Mouse (Mus musculus) thymus, postnatal 10 days (tissue): ENCODE results near the gene Slc4a8.
"Not testable (repeated sequence)": the region's sequence is repeated elsewhere in the genome, so short reads cannot be mapped to it uniquely, and the experiment has no call there.

Experiments
- DNase-seq, 2 experiments: peaks; one replicate each; pipeline ENCODE4 v3.0.0; 2021; ENCODE audit warnings: low spot score in 2 of 2

Slc4a8 gene

DNA sequence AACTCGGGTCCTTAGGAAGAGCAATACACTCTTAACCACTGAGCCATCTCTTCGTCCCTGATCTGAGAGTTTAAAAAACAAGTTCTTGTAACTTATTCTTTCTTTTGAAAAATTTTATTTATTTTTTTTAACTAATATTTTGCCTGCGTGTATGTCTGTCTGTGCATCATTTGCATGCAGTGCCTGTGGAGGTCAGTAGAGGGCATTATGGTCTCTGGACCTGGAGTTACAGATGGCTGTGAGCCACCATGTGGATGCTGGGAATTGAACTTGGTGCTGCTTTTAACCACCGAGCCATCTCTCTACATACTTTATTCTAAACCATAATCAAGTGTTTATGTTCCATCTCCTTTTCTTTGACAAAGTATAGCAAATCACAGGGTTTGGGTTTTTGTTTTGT lies 11.1 kb downstream of the Slc4a8 start:
- no peak for DNase-seq

DNA sequence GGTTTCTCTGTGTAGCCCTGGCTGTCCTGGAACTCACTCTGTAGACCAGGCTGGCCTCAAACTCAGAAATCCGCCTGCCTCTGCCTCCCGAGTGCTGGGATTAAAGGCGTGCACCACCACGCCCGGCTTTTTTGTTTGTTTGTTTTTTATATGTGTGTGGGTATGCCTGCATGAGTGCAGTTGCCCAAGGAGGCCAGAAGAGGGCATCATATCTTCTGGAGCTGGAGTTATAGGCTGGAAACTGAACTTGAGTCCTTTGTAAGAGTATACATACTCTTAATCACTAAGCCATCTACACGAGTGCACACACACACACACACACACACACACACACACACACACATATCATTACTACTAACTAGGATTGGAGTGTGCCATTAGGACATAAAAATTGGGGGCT lies 12.3 kb downstream of the Slc4a8 start:
- not testable (repeated sequence) for DNase-seq

DNA sequence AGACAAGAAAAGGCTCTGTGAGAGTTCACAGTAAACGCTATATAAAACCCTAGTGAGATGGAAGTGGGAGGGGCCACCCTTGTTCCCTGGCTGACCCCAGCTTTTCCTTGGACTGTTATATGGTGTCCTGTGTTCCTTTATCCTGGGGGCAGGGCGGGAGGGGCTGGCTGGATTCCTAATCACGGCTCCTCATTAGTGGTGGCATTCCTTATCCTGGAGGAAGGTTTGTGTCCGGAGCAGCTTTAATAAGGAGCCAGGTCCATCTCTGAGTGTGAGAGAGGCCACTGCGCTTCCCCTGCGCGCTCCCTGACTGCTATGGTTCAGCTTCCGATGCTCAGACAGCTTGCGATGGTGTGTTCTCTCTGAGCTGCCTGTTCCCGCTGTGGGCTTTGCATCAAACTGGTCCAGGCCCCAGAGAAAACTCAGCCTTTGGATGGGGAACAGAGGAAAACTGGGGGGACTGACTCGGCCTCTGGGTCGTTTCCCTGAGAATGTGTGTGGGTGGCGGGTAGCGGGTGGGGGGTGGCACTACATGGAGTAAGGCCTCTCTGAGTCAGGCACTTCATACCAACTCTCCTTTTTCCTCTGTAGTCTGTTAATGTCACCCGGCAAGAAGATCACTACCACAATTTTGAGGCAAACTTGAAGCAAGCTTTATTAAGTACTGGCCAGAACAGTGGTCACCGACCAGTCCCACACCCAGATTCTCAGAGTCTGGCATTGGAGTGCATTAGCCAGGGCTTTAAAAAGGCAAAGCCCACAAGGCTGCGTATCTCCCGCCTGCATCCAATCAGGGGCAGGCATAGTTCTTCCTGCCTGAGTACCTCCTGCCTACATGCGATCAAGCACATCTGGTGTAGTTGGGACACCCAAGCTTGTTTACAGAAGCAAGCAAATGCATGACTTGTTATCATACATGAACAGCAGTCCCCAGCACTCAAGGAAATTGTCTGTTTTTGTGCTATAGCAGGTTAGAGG lies 13.9 kb downstream of the Slc4a8 start:
- DNase-seq = no peak

DNA sequence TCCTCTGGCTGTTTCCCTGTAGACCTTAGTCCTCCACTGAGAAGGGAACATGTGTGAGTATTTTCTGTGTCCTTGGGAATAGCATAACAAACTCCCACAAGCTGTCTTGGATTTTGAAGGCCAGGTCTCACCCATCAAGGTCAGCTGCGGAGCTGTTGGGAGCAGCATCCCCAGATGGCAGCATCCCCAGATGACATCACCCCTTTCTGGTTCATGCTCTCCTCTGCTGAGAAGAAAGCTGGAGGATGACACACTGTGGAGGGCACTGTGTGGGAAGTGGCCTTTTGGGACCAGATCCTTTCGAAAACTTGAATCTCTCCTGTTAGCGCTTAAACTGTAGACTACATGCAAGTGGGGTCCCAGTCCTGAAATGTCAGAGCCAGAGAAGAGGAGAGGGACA lies 14.9 kb downstream of the Slc4a8 start:
- DNase-seq = no peak

DNA sequence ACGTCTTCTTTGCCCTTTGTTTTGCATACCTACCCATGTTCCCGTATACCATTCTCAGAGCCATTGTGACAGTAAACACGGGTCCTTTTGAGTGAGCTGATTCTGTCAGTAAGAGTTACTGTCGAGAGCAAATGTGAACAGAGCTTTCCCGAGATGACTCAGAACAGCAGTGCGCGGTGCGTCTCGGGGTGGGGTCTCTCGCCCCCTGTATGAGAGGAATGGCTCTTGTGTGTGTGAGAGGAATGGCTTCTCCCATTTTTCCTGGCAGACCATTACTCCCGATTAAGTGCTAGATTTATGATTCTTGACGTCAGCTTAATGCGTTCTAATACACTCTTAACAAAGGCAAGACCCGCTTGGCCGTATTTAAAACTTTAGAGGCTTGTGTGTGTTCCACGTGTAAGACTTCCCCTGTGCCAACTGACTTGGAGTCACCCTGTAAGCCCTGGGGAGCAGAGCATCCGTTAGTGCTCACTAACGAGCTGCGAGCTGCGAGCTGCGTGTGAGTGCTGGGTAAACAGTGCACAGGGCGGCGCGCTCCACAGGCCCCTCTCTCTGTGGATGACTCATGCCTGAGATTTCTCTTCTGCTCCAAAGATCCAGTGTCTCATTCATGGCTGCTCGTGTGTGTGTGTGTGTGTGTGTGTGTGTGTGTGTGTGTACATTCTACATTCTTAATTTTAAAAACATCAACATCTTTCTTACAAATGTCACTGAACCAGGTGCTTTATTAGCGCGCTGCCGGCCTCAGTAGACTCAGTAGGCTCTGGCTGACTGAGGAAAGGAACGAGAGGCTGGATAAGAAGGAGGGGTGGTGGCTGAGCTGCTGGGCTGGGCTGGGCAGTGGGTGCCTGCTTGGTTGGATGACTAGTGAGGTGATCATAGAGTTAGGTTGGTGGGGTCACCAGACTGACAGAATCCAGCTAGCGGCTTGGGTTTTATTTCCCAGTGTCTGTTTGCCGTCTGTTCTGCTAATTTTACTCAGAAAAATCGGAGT lies 15.8 kb downstream of the Slc4a8 start:
- no peak for DNase-seq

DNA sequence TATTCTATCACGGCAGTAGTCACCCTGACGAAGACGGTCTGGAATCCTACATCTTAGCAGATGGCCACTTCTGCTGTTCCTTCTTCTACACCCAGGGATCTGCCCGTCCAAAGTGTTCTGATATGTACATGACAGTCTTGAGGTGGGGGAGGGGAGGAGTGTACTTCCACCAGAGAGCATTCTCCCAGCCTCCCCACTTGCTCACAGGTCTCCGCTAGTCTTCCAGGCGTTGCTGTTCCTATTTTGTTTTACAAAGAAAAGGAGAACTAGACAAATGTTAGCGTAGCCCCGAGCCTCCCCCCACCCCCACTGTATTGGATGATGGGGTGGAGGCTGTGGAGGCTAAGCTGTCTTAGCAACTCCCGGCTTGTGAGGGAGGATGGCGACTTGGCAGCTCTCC lies 18.3 kb downstream of the Slc4a8 start:
- no peak for DNase-seq

DNA sequence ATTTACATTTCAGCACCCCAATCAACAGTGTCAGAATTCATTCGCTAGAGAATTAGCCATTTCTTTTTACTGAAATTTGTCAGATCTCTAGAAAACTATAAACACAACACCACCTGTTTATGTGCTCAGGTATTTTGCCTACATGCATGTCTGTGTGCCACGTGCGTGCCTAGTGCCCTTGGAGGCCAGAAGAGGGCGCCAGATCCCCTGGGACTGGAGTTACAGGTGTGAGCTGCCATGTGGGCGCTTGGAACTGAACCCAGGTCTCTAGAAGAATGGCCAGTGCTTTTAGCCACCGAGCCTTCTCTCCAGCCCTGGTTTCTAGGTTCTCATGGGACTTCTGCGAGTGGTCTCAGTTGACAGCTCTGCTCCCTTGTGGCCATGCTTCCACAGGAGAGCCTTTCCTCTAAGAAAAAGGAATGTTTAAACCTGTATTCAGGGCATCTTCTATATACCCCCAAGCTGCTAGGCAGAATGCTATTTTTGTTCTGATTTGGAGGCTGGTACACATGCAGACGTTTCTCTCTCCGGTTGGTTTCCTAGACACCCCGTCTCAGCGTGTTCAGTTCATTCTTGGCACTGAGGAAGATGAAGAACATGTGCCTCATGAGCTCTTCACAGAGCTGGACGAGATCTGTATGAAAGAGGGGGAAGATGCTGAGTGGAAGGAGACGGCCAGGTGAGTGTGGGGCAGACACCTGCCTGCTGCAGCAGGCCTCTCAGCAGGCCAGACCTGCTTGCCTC lies 21.9 kb downstream of the Slc4a8 start:
- no peak for DNase-seq

DNA sequence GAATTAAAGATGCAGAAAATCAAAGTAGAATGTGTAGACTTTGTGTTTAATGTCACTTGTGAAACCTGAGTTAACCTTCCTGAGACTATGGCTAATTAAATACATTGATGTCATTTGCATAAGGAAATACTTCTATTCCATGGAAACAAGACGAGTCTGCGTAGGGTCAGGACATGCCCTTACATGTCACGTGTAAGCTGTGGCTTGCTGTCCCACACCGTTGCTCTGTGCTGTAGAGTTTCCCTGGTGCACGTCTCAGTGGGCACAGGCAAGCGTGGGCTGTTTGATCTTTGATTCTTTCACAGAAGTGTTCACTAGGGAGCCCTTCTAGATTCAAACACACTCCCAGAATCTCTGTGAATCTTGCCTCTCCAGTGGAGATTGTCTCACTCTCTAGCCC lies 28.7 kb downstream of the Slc4a8 start:
- DNase-seq = no peak

DNA sequence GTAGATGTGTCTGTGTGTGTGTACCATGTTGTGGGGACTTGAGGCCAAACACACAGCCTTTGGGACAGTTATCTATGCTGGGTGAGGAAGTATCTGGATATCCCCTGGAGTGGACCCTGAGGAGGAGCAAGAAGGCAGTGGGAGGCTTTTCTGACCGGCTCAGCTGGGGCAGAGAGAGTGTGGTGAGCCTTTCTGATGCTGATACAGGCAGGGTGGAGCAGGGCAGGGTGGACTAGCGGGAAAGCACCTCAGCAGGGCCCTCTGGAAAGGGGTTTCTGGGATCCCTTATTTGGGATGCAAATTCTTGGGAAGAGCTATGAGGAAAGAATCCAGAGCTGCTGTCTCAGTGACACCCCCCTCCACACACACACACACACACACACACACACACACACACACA lies 30.8 kb downstream of the Slc4a8 start:
- DNase-seq = no peak

DNA sequence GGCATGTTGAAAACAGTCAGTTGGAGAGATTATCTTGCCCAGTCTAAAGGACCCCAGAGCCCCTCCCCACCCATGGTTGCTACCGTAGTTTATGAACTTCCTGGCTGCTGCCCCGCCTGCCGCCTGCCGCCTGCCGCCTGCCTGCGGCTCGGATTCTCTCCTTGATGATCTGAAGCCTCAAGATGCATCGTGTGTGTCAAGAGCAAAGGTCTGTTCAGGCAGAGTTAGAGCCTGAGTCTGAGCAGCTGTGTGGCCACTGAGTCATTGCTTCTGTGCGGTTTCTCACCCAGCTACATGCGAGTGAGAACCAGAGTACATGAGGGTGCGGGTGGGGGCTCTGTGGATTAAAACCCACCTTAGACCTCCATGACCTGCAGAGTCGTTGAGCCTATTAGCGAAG lies 39.4 kb downstream of the Slc4a8 start:
- no peak for DNase-seq

DNA sequence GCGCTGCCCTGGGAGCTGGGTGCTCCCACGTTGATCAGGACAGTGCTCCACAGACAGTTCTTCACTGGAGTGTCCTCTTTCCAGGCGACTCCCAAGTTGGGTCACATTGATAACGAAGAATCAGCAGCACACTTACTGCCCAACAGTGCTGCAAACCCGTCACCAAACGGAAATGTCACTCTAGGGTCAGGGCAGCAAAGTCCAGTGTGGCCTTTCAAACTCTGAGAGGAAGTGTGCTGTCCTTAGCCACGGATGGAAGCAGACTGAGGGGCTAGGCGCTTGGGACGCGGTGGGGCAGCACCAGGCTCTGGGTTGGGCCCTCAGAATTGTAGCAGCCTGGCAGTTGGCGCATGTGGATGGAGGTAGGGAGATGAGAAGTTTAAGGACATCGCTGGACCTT lies 46.5 kb downstream of the Slc4a8 start:
- no peak for DNase-seq

DNA sequence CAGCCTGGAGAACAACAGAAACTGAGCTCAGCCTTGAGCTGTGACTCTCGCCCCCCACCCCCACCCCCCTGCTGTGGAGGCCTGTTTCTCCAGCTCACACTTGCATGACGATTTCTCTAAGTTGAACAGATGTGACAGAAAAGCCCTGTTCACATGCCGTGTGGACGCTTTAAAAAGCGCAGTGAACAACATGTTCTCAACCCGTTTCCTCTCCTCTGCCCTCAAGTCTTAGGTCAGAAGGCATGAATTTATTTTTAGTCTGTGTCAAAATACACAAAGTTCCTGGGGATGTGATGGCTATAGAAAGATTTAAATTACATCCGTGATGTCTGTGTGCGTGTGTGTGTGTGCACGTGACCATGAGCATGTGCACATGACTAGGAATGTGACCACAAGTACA lies 46.9 kb downstream of the Slc4a8 start:
- no peak for DNase-seq

DNA sequence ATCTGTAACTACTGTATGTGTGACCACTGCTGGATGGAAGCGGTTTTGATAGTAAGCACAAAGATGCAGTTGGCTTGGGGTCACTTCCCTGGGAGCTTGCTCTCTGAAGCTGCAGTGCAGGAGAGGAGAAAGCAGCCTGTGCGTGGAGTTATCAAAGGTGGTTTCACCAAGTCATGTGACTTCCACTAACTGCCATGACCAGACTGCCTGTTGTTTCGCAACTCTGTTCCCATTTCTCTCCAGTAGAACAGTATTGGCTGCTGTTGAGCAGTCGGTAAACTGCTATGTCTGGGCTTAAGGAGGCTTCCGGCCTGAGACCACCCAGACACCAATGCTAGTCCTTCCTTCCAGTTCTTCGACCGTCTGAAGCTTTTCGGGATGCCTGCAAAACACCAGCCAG lies 48.7 kb downstream of the Slc4a8 start:
- DNase-seq = no peak

DNA sequence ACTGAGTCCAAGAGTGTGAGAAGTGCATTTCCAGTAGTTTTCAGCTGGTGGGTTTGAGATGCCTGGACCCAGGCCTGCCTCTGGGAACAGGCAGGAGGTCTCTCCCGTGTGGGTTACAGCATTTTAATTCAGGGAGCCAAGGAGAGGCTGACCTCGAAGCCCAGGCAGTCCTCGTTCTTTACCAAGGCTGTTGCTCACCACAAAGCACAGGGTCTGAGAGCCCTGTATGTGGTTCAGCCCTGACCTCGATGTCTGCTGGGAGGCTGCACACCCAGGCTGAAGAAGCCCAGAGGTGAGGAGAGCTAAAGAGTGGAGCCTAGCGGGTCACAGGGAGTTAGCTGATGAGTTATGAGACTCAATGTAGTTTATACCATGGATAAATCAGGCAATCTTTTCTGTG lies 52.0 kb downstream of the Slc4a8 start:
- DNase-seq = no peak

DNA sequence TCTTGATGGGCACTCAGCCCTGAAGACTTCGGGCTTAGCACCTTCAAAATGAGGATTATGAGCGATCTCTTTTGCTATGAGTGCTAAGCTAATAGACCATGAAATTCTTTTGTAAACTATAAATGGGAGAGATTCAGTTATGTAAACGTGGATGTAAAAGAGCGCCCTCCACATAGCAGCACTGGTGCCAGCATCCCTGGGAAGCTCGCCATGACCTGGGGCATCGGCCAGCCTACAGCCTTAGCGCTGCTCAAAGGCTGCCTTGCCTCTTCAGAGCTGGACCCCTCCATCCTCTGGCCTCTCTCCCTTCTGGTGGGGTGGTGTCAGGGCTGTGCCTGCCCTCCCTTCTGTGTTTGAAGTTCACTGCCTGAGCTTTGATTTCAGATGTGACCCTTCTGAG lies 52.5 kb downstream of the Slc4a8 start:
- DNase-seq = no peak

DNA sequence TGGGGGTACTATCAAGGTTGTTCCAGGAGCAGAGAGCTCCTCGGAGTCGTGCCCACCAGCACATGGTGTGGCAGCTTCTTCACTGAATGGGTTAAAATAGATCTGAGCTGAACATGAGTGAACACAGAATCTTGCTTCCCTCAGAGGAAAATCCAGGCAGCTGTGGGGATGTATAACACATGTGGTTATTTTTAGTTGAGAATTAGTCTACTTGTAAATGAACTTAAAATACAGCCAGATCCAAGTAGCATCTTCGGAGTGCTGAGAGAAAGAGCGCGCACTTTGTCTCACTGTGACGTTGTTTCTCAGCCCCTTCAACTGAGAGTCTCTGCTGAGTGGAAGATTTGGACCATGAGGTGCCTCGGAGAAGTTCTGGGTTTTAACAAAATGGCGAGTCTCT lies 53.8 kb downstream of the Slc4a8 start:
- DNase-seq = no peak

DNA sequence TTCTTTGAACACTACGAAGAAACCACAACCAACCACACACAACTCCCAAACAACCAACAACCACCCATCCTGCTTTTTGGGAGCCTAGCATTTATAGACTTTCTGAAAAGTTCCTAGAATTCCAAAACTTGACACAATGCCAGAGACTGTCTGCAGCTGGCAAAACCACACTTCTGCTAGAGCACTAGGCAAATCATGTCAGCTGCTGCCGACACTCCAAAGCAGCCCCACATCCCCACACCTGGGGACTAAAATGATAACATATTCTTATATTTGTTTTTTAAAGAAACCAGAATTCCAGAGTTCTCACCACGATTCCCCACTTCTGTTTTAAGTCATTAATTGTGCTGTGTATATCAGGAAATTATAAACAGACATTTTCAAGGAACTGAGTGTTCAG lies 57.3 kb downstream of the Slc4a8 start:
- DNase-seq = no peak

DNA sequence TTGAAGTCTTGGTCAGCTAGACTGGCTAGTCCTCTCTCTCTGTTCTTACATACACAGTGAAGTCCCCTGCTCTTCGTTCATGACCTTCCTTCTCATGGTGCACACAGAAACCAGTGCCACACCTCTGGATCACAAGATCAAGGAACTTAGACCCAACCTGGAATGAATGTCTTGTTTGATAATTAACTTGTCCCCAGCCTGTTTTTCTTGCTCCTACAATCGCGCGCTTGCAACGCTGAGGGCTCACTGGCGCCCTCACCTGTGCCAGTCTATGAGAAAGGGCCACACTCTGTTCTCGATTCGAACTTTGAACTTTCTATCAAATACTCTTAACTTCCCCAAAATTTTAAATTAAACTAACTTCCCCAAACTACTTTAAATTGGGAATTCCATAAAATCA lies 60.3 kb downstream of the Slc4a8 start:
- DNase-seq = no peak

DNA sequence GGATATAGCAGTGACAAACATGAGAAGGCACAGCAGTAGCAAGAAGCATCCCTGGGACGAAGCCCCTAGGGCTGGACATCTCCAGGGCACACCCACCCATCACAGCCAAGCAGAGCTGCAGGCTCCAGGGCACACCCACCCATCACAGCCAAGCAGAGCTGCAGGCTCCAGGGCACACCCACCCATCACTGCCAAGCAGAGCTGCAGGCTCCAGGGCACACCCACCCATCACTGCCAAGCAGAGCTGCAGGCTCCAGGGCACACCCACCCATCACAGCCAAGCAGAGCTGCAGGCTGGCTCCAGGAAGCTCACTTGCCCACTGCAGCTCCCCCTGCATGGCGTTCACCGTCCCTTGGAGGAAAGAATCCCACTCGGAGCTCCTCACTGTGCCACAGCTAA lies 60.8 kb downstream of the Slc4a8 start:
- not testable (repeated sequence) for DNase-seq

DNA sequence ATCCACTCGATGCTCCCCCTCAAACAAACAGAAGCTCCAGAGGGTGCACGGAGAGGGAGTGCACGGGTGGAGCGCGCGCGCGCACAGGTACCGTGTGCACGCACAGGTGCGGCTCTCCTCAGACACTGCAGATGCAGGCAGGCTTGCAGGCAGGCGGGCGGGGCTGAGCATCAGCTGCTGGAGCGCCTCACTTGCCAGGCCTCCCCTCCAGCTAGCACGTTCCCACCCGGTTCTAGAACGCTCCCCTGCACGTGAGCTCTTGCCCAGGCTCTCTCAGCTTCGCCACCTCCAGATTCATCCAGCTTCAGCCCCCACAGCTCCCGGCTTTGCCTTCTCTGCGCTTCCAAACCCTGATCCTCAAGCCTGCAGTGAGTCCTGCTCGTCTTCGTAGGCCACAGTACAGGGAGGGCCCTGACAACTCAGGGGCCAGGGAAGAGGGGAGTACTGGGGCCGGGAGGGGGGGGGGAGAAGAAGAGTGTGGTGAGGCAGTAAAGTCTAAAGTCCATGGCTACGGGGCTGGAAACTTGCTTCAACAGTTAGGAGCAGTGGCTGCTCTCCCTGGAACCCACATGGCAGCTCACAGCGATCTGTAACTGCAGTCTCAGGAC lies 63.8 kb downstream of the Slc4a8 start:
- no peak for DNase-seq

DNA sequence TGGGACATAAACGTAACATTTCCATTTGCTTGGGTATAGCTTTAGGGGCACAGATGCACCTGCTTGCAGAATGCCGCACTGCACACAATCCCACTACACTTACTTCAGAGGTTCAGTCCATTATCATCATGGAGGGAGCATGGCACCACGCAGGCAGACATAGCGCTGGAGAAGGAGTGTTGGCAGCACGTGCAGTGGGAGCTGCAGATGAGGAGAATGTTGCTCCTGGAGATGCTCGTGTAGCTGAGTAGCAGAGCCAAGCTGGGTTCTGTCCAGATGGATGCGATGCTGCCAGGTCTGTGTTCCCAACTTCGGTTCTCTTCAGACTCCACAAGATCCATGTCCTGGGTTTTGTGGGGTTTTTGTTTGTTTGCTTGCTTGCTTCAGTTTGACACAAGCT lies 64.5 kb downstream of the Slc4a8 start:
- no peak for DNase-seq
